Mouse (Mus musculus) testis, adult 2 months (tissue): ENCODE results near the gene Il9r. TPM values are rescaled to one million over a fixed set of nuclear protein-coding genes. Genes with fewer than 3 reads are reported as not detected.

Source experiments
- H3K27ac ChIP-seq: fragments of 200-500 bp; 2 replicates; pipeline ENCODE4 v1.5.1; 2012; ENCODE audit warnings: low read depth, low read length; ENCODE audit not compliant: control insufficient read depth, insufficient read depth
- H3K27me3 ChIP-seq: fragments of 200-500 bp; 2 replicates; pipeline ENCODE4 v1.6.1; 2012; ENCODE audit warnings: mild to moderate bottlenecking, low read length, moderate library complexity; ENCODE audit not compliant: control insufficient read depth, insufficient read depth
- H3K36me3 ChIP-seq: fragments of 200-500 bp; 2 replicates; pipeline ENCODE4 v1.6.1; 2012; ENCODE audit warnings: mild to moderate bottlenecking, low read length; ENCODE audit not compliant: control insufficient read depth, insufficient read depth
- H3K4me1 ChIP-seq: fragments of 200-500 bp; 2 replicates; pipeline ENCODE4 v1.6.1; 2012; ENCODE audit warnings: low read length; ENCODE audit not compliant: control insufficient read depth, insufficient read depth
- H3K4me3 ChIP-seq: fragments of 200-500 bp; 2 replicates; pipeline ENCODE4 v1.5.1; 2012; ENCODE audit warnings: low read depth, mild to moderate bottlenecking, low read length, moderate library complexity, mixed read lengths; ENCODE audit not compliant: control insufficient read depth
- CTCF ChIP-seq: fragments of 200-500 bp; IDR thresholded peaks from 2 replicates; pipeline ENCODE4 v1.5.1; 2012; ENCODE audit warnings: low read depth, mild to moderate bottlenecking, inconsistent platforms, low read length, moderate library complexity; ENCODE audit not compliant: control insufficient read depth, insufficient read depth, insufficient replicate concordance
- POLR2A ChIP-seq: fragments of 200-500 bp; IDR thresholded peaks from 2 replicates; pipeline ENCODE4 v1.6.1; 2012; ENCODE audit warnings: low read depth, mild to moderate bottlenecking, inconsistent platforms, low read length, moderate library complexity; ENCODE audit not compliant: control insufficient read depth
- polyA plus RNA-seq: library from polyadenylated mRNA; depleted of rRNA; stranded (reverse); fragments of >200 nt; gene quantifications from 2 replicates; pipeline ENCODE4 v1.2.3, GENCODE M21; 2012; rRNA removed

Il9r gene
- polyA plus RNA-seq: 1.6 and 2.1 TPM in 2 replicates

GRCm38 (mm10) chr11:32200075-32200601 lies at the start of gene Il9r:
Gene Il9r, minus strand, starts transcription at chr11:32200279.
- Histone ChIP-seq H3K4me3 (no peak within 1 kb of the TSS), H3K36me3 (no peaks in the 10 kb centered on the region), H3K4me1 (peaks cover 4% of the 10 kb centered on the region), H3K27ac (no peak within 1 kb of the TSS), H3K27me3 (no peaks in the 10 kb centered on the region)
- no peak for TF ChIP-seq CTCF
- no peak for TF ChIP-seq POLR2A

- Histone ChIP-seq H3K27me3 (no peaks in the 10 kb centered on the region), H3K36me3 (no peaks in the 10 kb centered on the region; the same call in 1 of the 2 replicates), H3K4me3 (no peak overlapping the region), H3K4me1 (no peaks in the 10 kb centered on the region), H3K27ac (no peak overlapping the region)
- TF ChIP-seq POLR2A: no peak
- no peak for TF ChIP-seq CTCF
These were observed 48.3 kb upstream of the Il9r start for GRCm38 (mm10) chr11:32248350-32248749.

- Histone ChIP-seq H3K4me1 (no peaks in the 10 kb centered on the region), H3K4me3 (no peak overlapping the region), H3K27me3 (no peaks in the 10 kb centered on the region), H3K36me3 (no peaks in the 10 kb centered on the region; the same call in 1 of the 2 replicates), H3K27ac (no peak overlapping the region)
- TF ChIP-seq POLR2A: no peak
- TF ChIP-seq CTCF: no peak
These were observed 47.0 kb upstream of the Il9r start for GRCm38 (mm10) chr11:32247068-32247467.

DNA sequence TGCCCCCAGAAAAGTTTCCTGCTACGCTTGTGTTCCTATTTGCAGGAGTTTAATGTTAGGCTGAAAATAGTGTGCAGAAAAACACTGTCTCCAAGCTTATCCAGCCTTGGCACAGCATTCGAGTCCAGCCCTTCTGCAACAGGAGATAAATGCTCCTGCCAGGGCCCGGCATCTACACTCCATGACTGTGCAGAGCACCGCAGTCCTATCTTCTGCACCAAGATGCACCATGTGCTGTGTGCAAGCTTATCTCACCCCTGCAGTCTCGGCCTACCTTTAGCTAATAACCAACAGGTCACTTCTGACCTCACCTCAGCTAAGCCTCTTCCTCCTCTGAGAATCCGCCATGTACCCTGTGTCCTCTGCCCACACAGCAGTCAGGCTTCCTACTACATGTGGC lies 45.5 kb upstream of the Il9r start:
- TF ChIP-seq POLR2A (no peak), CTCF (no peak)
- Histone ChIP-seq H3K27ac (no peak overlapping the region), H3K4me1 (no peaks in the 10 kb centered on the region), H3K36me3 (no peaks in the 10 kb centered on the region; the same call in 1 of the 2 replicates), H3K27me3 (no peaks in the 10 kb centered on the region), H3K4me3 (no peak overlapping the region)

GRCm38 (mm10) chr11:32244617-32245016 lies 44.5 kb upstream of the Il9r start:
- TF ChIP-seq POLR2A (no peak), CTCF (no peak)
- H3K27me3 ChIP-seq: no peaks in the 10 kb centered on the region
- no peak overlapping the region for H3K4me3 ChIP-seq
- H3K27ac ChIP-seq: no peak overlapping the region
- H3K36me3 ChIP-seq: peaks cover under 1% of the 10 kb centered on the region; the same call in 1 of the 2 replicates
- no peaks in the 10 kb centered on the region for H3K4me1 ChIP-seq

DNA sequence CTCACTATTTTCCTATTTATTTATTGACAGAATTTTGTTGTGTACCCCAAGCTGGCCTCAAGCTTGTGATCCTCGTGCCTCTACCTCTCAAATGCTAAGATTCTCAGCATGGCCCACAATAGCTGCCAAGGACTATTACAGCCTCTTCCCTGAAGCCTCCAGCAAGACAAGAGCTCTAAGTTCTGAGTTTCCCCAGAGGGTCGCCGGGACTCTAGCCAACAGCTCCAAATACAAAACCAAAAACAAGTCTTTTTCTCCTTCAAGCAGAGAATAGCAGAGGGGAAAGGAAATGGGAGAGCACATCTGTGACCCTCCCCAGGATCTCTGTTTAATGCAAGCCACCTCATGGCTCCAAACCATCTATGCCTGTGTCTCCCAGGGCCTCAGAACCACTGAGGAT lies 44.0 kb upstream of the Il9r start:
- TF ChIP-seq POLR2A (no peak), CTCF (no peak)
- H3K4me1 ChIP-seq: no peaks in the 10 kb centered on the region
- no peak overlapping the region for H3K4me3 ChIP-seq
- no peaks in the 10 kb centered on the region for H3K27me3 ChIP-seq
- H3K27ac ChIP-seq: no peak overlapping the region
- peaks cover 2% of the 10 kb centered on the region; the same call in 1 of the 2 replicates for H3K36me3 ChIP-seq

DNA sequence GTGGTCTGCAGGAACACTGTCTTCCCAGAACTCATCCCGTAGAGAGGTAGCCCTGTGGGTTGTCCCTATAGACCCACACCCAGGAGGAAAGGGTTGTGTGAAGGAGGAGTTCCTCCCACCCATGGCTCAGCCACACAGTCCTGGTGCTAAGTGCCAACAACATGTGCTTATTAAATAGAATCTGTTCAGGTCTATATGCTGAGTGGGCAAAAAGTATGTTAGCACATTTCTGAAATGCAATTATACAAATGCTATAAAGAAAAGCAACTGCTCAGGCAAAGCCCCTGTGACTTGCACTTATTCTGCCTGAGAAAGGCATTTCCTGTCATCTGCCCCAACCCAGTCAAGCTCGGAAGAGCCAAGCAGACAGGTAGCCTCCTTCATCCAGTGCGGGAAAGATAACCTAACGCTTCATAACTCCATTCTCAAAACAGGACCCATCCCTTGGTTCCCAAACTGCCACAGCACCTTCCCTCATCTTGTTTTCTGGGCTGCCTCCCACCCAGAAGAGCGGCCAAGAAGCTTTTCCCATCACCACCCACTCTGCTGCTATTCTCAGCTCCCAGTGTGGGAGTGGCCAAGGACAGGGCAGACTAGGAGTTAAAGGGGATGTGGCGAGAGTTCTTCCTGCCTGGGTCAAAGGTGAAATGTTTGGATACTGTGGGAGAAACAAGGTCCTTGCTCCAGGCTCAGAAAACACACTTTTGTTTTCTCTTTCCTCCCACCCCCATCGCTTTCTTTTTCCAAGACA lies 43.3 kb upstream of the Il9r start:
- Histone ChIP-seq H3K4me1 (no peaks in the 10 kb centered on the region), H3K27ac (no peak overlapping the region), H3K27me3 (no peaks in the 10 kb centered on the region), H3K4me3 (no peak overlapping the region), H3K36me3 (peaks cover 3% of the 10 kb centered on the region; the same call in 1 of the 2 replicates)
- TF ChIP-seq POLR2A: no peak
- no peak for TF ChIP-seq CTCF
